Mouse (Mus musculus) layer of hippocampus, adult 2 months (tissue): ENCODE results near the gene Tlcd1. TPM values are rescaled to one million over a fixed set of nuclear protein-coding genes. Genes with fewer than 3 reads are reported as not detected.
A peak's percentile ranks its signal among the peaks of the same experiment; 100 is the strongest.

Source experiments
- DNase-seq, 2 experiments: peaks; one replicate each; pipeline ENCODE4 v3.0.0; 2022; ENCODE audit warnings: low spot score in 2 of 2
- H3K27ac ChIP-seq: fragments of 200-600 bp; 2 replicates; pipeline ENCODE4 v1.8.1; 2022
- H3K4me3 ChIP-seq: fragments of 200-600 bp; 2 replicates; pipeline ENCODE4 v1.8.1; 2022; ENCODE audit warnings: mild to moderate bottlenecking
- CTCF ChIP-seq: fragments of 200-600 bp; conservative IDR thresholded peaks from 2 replicates; pipeline ENCODE4 v1.8.1; 2022; ENCODE audit warnings: antibody characterized with exemption, mild to moderate bottlenecking, moderate library complexity
- total RNA-seq, 2 experiments: library from RNA; stranded (reverse); gene quantifications; 2 replicates each; pipeline ENCODE4 v1.2.3; 2021

The Tlcd1 gene
- total RNA-seq, 2 experiments from 2014 or later, result 21.1 to 24.3 TPM

GRCm38 (mm10) chr11:78151161-78151560 is 25.4 kb upstream of the Tlcd1 start:
- H3K4me3 ChIP-seq, result no peak overlapping the region
- peak; percentile 70 for TF ChIP-seq CTCF
- no peak for DNase-seq
- peak overlapping the region; percentile 86; the same call in 1 of the 2 replicates for H3K27ac ChIP-seq

DNA sequence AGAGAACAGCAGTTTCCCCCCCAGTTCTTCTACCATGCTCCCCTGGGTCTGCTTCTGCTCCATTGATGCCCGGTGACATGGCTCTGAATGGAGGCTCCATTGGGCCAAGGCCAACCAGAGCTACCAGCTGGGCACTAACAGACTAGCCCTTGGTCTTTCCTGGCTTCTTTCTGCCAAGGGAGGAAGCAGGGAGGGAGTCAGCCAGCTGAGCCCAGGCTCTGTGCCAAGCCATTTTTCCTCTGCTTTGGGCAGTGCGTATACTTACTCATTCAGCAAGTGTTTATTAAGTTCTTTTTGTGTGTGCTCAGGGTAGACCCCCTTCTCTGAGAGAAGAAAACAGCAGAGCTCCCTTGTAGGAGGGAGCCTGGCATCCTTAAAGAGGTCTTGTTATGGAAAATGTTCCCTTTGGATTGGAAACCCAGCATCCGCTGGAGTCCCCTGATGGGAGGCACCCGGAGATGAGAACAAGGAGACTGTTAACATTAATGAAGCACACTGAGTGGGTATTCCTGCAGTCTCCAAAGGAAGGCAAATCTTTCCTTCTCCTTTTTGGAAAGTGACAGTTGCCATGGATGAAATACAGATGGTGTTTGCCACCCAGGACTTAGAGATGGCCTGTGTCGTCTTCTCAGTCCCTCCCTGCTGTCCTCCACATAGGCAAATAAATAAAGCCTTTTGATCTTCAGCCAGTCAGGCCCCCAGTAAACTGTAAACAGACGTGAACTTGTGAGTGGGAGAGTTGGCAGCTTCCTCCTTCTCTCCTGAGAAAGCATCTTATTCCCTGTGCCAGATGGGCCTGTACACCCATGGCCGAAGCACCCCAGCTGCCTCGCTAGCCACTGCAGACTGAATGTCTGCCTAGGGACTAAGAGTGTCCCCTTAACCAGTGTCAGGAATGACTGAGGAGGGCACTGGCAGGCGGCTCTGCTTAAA is 23.9 kb upstream of the Tlcd1 start:
- no peak overlapping the region for H3K4me3 ChIP-seq
- H3K27ac ChIP-seq, result peak overlapping the region; percentile 86
- no peak for TF ChIP-seq CTCF
- DNase-seq, result peak; percentile 77 to 91

DNA sequence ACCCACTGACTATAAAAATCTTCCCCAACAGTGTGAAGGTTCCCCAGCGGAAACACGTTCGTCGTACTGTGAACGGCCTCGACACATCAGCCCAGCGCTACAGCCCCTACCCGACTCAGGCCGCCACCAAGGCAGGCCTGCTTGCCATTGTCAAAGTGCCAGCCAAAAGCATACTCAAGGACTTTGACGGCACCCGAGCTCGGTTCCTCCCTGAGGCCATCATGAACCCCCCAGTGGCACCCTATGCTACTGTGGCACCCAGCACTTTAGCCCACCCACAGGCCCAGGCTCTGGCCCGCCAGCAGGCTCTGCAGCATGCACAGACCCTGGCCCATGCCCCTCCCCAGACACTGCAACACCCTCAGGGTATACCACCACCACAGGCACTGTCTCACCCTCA is 22.7 kb upstream of the Tlcd1 start:
- Histone ChIP-seq H3K4me3 (no peak overlapping the region), H3K27ac (peak overlapping the region; percentile 86)
- TF ChIP-seq CTCF, result no peak
- DNase-seq, result no peak

DNA sequence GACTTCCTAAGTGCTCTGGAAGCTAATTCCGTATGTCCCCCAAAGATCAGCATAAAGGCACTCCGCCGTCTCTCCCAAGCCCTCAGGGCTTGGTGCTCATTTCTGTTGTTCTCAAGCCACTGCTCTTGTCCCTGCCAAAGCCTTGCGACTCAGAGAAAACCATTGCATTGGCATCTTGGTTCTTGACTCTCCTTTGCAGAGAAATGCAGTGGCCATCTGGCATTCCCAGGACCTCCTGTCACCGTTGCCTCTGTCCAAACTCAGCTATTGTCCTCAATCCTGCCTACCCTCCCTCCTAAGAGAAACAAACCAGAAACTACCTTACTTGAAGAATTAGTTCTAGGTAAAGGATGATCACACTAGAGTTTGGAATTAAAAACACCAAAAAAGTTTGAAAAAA is 20.8 kb upstream of the Tlcd1 start:
- no peak for TF ChIP-seq CTCF
- Histone ChIP-seq H3K4me3 (no peak overlapping the region), H3K27ac (no peak overlapping the region)
- no peak for DNase-seq

DNA sequence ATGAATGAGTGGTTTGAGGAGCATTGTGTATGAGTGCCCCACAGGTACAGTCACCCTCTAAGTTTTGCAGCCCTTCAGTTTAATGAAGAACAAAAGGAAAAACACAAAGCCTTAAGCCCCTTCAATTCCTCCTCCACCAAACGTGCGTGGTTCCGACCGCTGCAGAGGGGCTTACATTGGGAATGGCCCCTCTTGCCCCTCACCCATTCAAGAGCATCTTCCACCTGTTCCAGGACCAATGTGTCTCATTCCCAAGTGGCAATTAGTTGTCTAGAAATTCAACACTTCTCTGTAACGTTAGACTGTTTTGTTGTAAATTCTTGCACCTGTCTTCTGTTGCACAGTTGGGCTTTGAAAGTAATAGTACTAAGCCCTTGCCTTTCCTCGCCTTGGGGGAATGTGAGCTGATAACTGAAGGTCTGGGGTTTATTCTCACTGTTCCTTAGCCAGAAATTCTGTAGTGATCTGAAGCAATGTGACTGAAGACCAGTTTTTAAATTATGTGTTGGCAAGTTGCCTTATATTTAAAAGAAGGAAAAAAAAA is 20.3 kb upstream of the Tlcd1 start:
- H3K4me3 ChIP-seq, result no peak overlapping the region
- DNase-seq, result no peak

DNA sequence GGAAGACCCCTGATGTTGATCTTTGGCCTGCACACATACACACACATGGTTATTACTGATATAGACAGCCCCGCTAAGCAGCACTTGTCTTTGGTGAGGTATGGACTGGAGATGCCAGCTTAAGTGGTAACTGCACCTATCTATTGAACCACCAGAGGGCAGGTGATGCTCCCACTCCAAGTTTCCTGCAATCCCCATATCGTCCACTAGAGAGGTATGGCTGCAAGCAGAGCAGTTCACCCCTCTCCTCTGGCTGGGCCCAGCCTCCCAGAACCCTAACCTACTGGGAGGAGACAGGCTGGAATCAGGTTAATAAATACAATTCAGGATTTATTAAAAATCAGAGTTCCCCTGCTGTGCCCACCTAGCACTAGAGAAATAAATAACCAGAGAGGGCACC is 17.4 kb upstream of the Tlcd1 start:
- DNase-seq, result peak; percentile 81 to 84
- no peak overlapping the region for H3K27ac ChIP-seq
- peak; percentile 99; the same call in 1 of the 2 replicates for TF ChIP-seq CTCF
- no peak overlapping the region for H3K4me3 ChIP-seq

More for the DNA sequence above, 20.3 kb upstream of the Tlcd1 start:
- H3K27ac ChIP-seq, result no peak overlapping the region
- no peak for TF ChIP-seq CTCF

DNA sequence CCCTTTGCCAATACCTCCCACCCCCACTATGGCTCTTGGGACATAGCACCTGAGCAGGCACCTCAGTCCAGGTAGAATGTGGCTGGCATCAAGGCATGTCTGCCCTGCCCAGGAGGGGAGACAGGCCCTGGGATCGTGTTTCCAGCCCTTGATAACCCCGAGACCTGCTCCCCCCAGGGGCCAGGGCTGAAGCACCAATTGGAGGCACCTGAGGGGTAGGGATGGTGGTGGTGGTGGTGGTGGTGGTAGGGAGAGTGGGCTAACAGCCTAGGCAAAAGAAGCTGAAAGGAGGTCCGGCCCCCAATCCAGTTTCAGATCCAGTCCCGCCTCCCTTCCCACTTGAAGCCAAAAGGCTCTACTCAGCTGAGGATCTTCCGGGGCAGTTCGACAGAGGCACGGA is 17.0 kb upstream of the Tlcd1 start:
- TF ChIP-seq CTCF, result no peak
- no peak for DNase-seq

DNA sequence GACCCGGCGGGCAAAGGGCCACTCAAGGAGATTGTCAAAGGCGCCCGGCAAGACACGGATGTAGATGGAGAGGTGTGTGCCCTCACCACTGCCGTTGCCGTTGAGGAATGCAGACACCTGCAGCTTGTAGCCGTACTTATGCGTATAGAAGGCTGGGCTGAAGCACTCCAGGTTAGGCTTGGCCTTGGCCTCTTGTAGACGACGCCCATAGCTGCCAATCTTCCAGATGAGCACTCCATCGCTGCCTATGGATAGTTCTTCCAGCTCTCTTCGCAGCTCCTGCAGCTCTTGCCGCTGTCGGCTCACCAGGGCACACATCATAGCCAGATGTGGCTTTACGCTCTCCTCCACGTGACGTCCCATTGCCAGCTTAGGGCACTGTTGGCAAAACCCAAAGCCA is 16.3 kb upstream of the Tlcd1 start:
- Histone ChIP-seq H3K4me3 (no peak overlapping the region), H3K27ac (no peak overlapping the region)
- no peak for DNase-seq
- TF ChIP-seq CTCF, result no peak

More for the DNA sequence above, 17.0 kb upstream of the Tlcd1 start:
- H3K4me3 ChIP-seq, result no peak overlapping the region
- no peak overlapping the region for H3K27ac ChIP-seq

- H3K4me3 ChIP-seq, result no peak overlapping the region
- DNase-seq, result no peak
- no peak overlapping the region for H3K27ac ChIP-seq
- TF ChIP-seq CTCF, result no peak
Measured at GRCm38 (mm10) chr11:78160675-78161074, 15.8 kb upstream of the Tlcd1 start.

DNA sequence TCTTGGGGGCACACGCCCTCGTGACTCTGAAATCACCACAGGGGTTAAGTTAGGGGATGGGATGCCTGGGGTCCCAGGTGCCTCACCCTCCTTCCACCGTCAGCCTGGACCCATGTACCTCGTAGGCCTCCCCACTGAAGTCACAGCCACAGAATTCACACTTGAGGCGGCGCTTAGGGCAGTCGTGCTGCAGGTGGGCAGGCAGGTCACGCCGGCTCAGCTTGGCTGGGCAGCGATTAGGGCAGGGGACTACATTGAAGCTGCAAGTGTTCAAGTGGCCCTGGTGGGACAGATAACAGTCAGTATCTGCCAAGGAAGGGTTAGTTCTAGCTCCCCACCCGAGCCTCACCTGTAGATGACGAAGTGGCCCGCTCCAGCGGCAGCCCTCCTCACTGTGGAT is 15.3 kb upstream of the Tlcd1 start:
- TF ChIP-seq CTCF, result no peak
- Histone ChIP-seq H3K4me3 (no peak overlapping the region), H3K27ac (0 out of 2 replicates have a peak overlapping the region, but pooled peaks have one; percentile 10)
- DNase-seq, result no peak

DNA sequence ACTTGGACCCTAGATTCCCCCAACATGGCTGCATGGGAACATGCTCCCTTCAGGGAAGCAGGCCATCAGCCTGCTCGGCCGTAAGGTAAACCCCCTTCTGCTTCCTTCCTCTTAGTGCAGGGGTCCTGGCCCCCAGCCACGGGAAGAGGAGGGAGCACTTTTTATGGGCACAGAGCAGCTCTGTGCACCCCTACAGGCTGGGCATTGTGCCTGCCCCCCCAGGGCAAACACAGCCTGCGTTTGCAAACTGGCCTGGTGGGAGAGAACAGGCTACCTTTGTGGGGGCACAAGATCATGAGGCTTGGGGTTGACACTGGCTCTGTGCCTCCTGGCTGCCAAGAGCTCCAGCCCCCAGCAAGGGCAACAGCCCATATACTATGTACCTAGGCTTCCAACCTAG is 14.5 kb upstream of the Tlcd1 start:
- no peak for TF ChIP-seq CTCF
- peak in 1 of 2 experiments; percentile 45 for DNase-seq
- peak overlapping the region; percentile 91; the same call in 1 of the 2 replicates for H3K27ac ChIP-seq
- no peak overlapping the region for H3K4me3 ChIP-seq

DNA sequence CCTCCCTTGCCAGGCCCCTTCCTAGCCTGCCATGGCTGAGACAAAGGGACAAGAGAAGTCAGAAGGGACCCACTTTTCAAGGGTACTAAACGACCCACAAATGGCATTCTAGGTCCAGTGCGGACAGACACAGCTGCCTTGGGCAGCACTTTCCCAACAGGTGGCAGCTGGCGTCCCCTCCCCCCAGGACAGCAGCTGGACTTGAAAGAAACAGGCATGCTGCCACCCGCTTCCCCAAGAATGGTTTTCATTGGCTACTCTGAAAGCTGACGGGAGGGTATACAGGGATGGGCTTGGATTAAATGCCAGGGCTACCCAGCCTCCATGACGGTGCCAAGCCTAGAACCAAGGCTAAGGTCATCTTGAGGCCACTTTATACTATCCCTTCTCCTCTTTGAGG is 14.0 kb upstream of the Tlcd1 start:
- TF ChIP-seq CTCF, result no peak
- no peak for DNase-seq
- no peak overlapping the region; the same call in 1 of the 2 replicates for H3K4me3 ChIP-seq
- peak overlapping the region; percentile 91; the same call in 1 of the 2 replicates for H3K27ac ChIP-seq

DNA sequence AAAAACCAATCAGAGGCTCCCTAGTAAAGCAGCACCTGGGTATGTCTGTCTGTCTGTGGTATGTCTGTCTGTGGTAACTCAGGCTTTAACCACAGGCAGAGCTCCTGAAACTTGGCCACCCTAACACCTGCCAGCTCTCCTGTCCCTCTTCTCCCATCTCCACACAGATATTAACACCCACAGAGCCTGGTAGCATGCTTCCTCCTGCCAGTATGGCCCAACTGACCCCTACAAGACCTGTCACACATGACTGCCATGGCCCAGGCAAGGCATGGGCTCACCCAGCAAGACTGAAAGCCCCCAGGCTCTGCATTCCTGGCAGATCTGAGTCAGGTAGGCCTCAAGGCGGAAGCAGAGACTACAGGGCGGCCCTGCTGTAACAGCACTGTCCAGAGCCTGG is 13.5 kb upstream of the Tlcd1 start:
- no peak for TF ChIP-seq CTCF
- peak overlapping the region; percentile 91; the same call in 1 of the 2 replicates for H3K27ac ChIP-seq
- no peak for DNase-seq
- H3K4me3 ChIP-seq, result peak overlapping the region; percentile 6; the same call in 1 of the 2 replicates
